Mouse (Mus musculus) lung, postnatal 0 days (tissue): Measurements from ENCODE around the gene Fasn. TPM values are rescaled to one million over a fixed set of nuclear protein-coding genes. Genes with fewer than 3 reads are reported as not detected.

ENCODE experiments used
- ATAC-seq: fragments of 200-750 bp; cut with Nextera tagmentation; 2 replicates; pipeline ENCODE4 v1.8.0; 2017; ENCODE audit warnings: moderate library complexity
- DNase-seq: peaks from one replicate; pipeline ENCODE4 v3.0.0-alpha.2; 2016; ENCODE audit warnings: low spot score
- H3K27ac ChIP-seq: fragments of 300-500 bp; sonication (generic); 2 replicates; pipeline ENCODE4 v1.5.1; 2014; ENCODE audit warnings: antibody characterized with exemption, mild to moderate bottlenecking, low read length, mixed read lengths
- H3K27me3 ChIP-seq: fragments of 300-500 bp; sonication (generic); replicated peaks from 2 replicates; pipeline ENCODE4 v1.6.1; 2014; ENCODE audit warnings: low read length, mixed read lengths; ENCODE audit not compliant: insufficient read depth
- H3K36me3 ChIP-seq: fragments of 300-500 bp; sonication (generic); 2 replicates; pipeline ENCODE4 v1.6.1; 2014; ENCODE audit warnings: low read length, mixed read lengths; ENCODE audit not compliant: insufficient read depth
- H3K4me1 ChIP-seq: fragments of 300-500 bp; sonication (generic); 2 replicates; pipeline ENCODE4 v1.6.1; 2014; ENCODE audit warnings: antibody characterized with exemption, low read depth, low read length, mixed read lengths; ENCODE audit not compliant: insufficient read depth
- H3K4me2 ChIP-seq: fragments of 300-500 bp; sonication (generic); replicated peaks from 2 replicates; pipeline ENCODE4 v1.6.1; 2014; ENCODE audit warnings: low read depth, mild to moderate bottlenecking, low read length, moderate library complexity, mixed read lengths
- H3K4me3 ChIP-seq: fragments of 300-500 bp; sonication (generic); 2 replicates; pipeline ENCODE4 v1.5.1; 2014; ENCODE audit warnings: low read depth, low read length
- H3K9ac ChIP-seq: fragments of 300-500 bp; sonication (generic); replicated peaks from 2 replicates; pipeline ENCODE4 v1.6.1; 2014; ENCODE audit warnings: low read depth, mild to moderate bottlenecking
- H3K9me3 ChIP-seq: fragments of 300-500 bp; sonication (generic); 2 replicates; pipeline ENCODE4 v1.6.1; 2016; ENCODE audit warnings: low read length, mixed read lengths
- CTCF ChIP-seq: IDR thresholded peaks from 2 replicates; pipeline ENCODE4 v1.5.1; 2016; ENCODE audit warnings: antibody characterized with exemption, mild to moderate bottlenecking
- EP300 ChIP-seq: IDR thresholded peaks from 2 replicates; pipeline ENCODE4 v1.6.1; 2016; ENCODE audit warnings: antibody characterized with exemption, mild to moderate bottlenecking, control low read depth
- WGBS: fragments of 180-500 bp; shearing (Covaris S2); extraction: QIAGEN DNeasy Blood & Tissue Kit; methylation state at CpG from one replicate; pipeline ENCODE4 v1.1.7; 2014; 5-methylcytosine and 5-hydroxymethylcytosine counted together
- polyA plus RNA-seq: library from polyadenylated mRNA; unstranded; fragments of >200 nt; fragmentation: Nextera tagmentation; extraction: Ambion mirVana; gene quantifications from 2 replicates; pipeline ENCODE4 v1.2.1, GENCODE M21; 2015

Fasn gene
- polyA plus RNA-seq, 1 experiment from 2014 or later = 63.8 TPM

GRCm38 (mm10) chr11:120817358-120817757 lies 7.0 kb downstream of the Fasn start:
- peaks cover 70% of the 10 kb centered on the region for H3K36me3 ChIP-seq
- ATAC-seq (no peak), DNase-seq (no peak)
- no peak overlapping the region for H3K4me3 ChIP-seq
- no peak overlapping the region for H3K9ac ChIP-seq
- no peaks in the 10 kb centered on the region for H3K9me3 ChIP-seq
- H3K4me2 ChIP-seq = no peak overlapping the region
- H3K4me1 ChIP-seq = peaks cover 3% of the 10 kb centered on the region; the same call in 1 of the 2 replicates
- 81% methylated on average over 6 of the region's 6 CpGs for WGBS
- no peaks in the 10 kb centered on the region for H3K27me3 ChIP-seq
- no peak for TF ChIP-seq CTCF
- no peak for TF ChIP-seq EP300
- no peak overlapping the region for H3K27ac ChIP-seq

GRCm38 (mm10) chr11:120812068-120812467 lies 12.3 kb downstream of the Fasn start:
- no peak for TF ChIP-seq CTCF
- no peak for TF ChIP-seq EP300
- H3K4me3 ChIP-seq = no peak overlapping the region

GRCm38 (mm10) chr11:120808010-120808409 lies 16.3 kb downstream of the Fasn start:
- no peak overlapping the region for H3K4me2 ChIP-seq
- DNase-seq (no peak), ATAC-seq (no peak)
- no peak overlapping the region for H3K4me3 ChIP-seq
- no peaks in the 10 kb centered on the region for H3K4me1 ChIP-seq
- H3K36me3 ChIP-seq = peaks cover 62% of the 10 kb centered on the region
- no peaks in the 10 kb centered on the region for H3K27me3 ChIP-seq
- 86% methylated on average over 12 of the region's 12 CpGs for WGBS
- no peaks in the 10 kb centered on the region for H3K9me3 ChIP-seq
- H3K9ac ChIP-seq = no peak overlapping the region
- H3K27ac ChIP-seq = no peak overlapping the region
- TF ChIP-seq EP300 (no peak), CTCF (no peak)

More at GRCm38 (mm10) chr11:120812068-120812467, 12.3 kb downstream of the Fasn start:
- DNase-seq = no peak
- Histone ChIP-seq H3K4me1 (no peaks in the 10 kb centered on the region), H3K9me3 (no peaks in the 10 kb centered on the region), H3K27ac (no peak overlapping the region), H3K27me3 (no peaks in the 10 kb centered on the region), H3K9ac (no peak overlapping the region), H3K36me3 (peaks cover 92% of the 10 kb centered on the region), H3K4me2 (no peak overlapping the region)
- 91% methylated on average over 16 of the region's 16 CpGs for WGBS
- no peak for ATAC-seq

GRCm38 (mm10) chr11:120805375-120806298 lies 18.7 kb downstream of the Fasn start:
- WGBS = 79% methylated on average over 7 of the region's 7 CpGs
- no peak for TF ChIP-seq CTCF
- TF ChIP-seq EP300 = no peak
- DNase-seq (no peak), ATAC-seq (no peak)
- H3K27me3 ChIP-seq = no peaks in the 10 kb centered on the region
- H3K4me2 ChIP-seq = no peak overlapping the region
- H3K9me3 ChIP-seq = no peaks in the 10 kb centered on the region
- no peak overlapping the region for H3K27ac ChIP-seq
- H3K4me1 ChIP-seq = no peaks in the 10 kb centered on the region
- H3K36me3 ChIP-seq = peaks cover 41% of the 10 kb centered on the region
- no peak overlapping the region for H3K9ac ChIP-seq
- H3K4me3 ChIP-seq = no peak overlapping the region

- WGBS = 57% methylated on average over 4 of the region's 4 CpGs
- Histone ChIP-seq H3K36me3 (peaks cover 33% of the 10 kb centered on the region), H3K4me1 (no peaks in the 10 kb centered on the region), H3K4me3 (no peak overlapping the region), H3K4me2 (no peak overlapping the region), H3K9ac (no peak overlapping the region), H3K27me3 (no peaks in the 10 kb centered on the region), H3K9me3 (no peaks in the 10 kb centered on the region), H3K27ac (no peak overlapping the region)
- ATAC-seq = no peak
- DNase-seq = no peak
- TF ChIP-seq CTCF = no peak
- no peak for TF ChIP-seq EP300
These were observed 19.6 kb downstream of the Fasn start for GRCm38 (mm10) chr11:120804769-120805168.

- no peak for DNase-seq
- H3K36me3 ChIP-seq = peaks cover 28% of the 10 kb centered on the region
- H3K9me3 ChIP-seq = no peaks in the 10 kb centered on the region
- no peak overlapping the region for H3K4me2 ChIP-seq
- H3K27ac ChIP-seq = no peak overlapping the region
- H3K4me1 ChIP-seq = no peaks in the 10 kb centered on the region
- TF ChIP-seq CTCF (no peak), EP300 (no peak)
- no peak overlapping the region for H3K9ac ChIP-seq
- 78% methylated on average over 7 of the region's 7 CpGs for WGBS
- H3K4me3 ChIP-seq = no peak overlapping the region
- H3K27me3 ChIP-seq = no peaks in the 10 kb centered on the region
- ATAC-seq = no peak
These were observed 20.1 kb downstream of the Fasn start for GRCm38 (mm10) chr11:120804274-120804673.
